Mouse (Mus musculus) liver, embryonic 11.5 days (tissue): ENCODE data around the gene Rbms1. TPM values are rescaled to one million over a fixed set of nuclear protein-coding genes. Genes with fewer than 3 reads are reported as not detected.

ENCODE experiments used
- ATAC-seq: fragments of 200-750 bp; cut with Nextera tagmentation; replicated peaks from 2 replicates; pipeline ENCODE4 v1.8.0; 2017; ENCODE audit warnings: moderate number of reproducible peaks, mild to moderate bottlenecking, moderate TSS enrichment, moderate library complexity; ENCODE audit not compliant: low FRiP score
- DNase-seq: peaks from one replicate; pipeline ENCODE4 v3.0.0-alpha.2; 2017; ENCODE audit warnings: low spot score
- H3K27ac ChIP-seq: fragments of 300-500 bp; sonication (generic); 2 replicates; pipeline ENCODE4 v1.5.1; 2014; ENCODE audit warnings: mild to moderate bottlenecking, low read depth, low read length, control low read depth
- H3K27me3 ChIP-seq: fragments of 300-500 bp; sonication (generic); replicated peaks from 2 replicates; pipeline ENCODE4 v1.6.1; 2014; ENCODE audit warnings: low read length, mixed read lengths; ENCODE audit not compliant: control insufficient read depth, insufficient read depth
- H3K36me3 ChIP-seq: fragments of 300-500 bp; sonication (generic); 2 replicates; pipeline ENCODE4 v1.6.1; 2014; ENCODE audit warnings: mild to moderate bottlenecking, low read length, moderate library complexity, mixed read lengths; ENCODE audit not compliant: control insufficient read depth, insufficient read depth
- H3K4me1 ChIP-seq: fragments of 300-500 bp; sonication (generic); replicated peaks from 2 replicates; pipeline ENCODE4 v1.6.1; 2014; ENCODE audit warnings: low read length, mixed read lengths; ENCODE audit not compliant: control insufficient read depth, insufficient read depth
- H3K4me2 ChIP-seq: fragments of 300-500 bp; sonication (generic); 2 replicates; pipeline ENCODE4 v1.6.1; 2014; ENCODE audit warnings: mild to moderate bottlenecking, control low read depth, moderate library complexity
- H3K4me3 ChIP-seq: fragments of 300-500 bp; sonication (generic); 2 replicates; pipeline ENCODE4 v1.5.1; 2014; ENCODE audit warnings: low read depth, low read length, control low read depth
- H3K9ac ChIP-seq: fragments of 300-500 bp; sonication (generic); 2 replicates; pipeline ENCODE4 v1.6.1; 2014; ENCODE audit warnings: low read depth, low read length, control low read depth
- H3K9me3 ChIP-seq: fragments of 300-500 bp; sonication (generic); 2 replicates; pipeline ENCODE4 v1.6.1; 2016; ENCODE audit warnings: low read length, inconsistent platforms, mixed read lengths; ENCODE audit not compliant: control insufficient read depth
- WGBS: fragments of 180-500 bp; shearing (Covaris S2); extraction: QIAGEN DNeasy Blood & Tissue Kit; methylation state at CpG from one replicate; pipeline ENCODE4 v1.1.7; 2014; 5-methylcytosine and 5-hydroxymethylcytosine counted together
- polyA plus RNA-seq: library from polyadenylated mRNA; unstranded; fragments of >200 nt; fragmentation: Nextera tagmentation; extraction: Ambion mirVana; gene quantifications from 2 replicates; pipeline ENCODE4 v1.2.1, GENCODE M21; 2014

Gene Rbms1
- 71.4 and 80.8 TPM in 2 replicates for polyA plus RNA-seq

- DNase-seq (peak; percentile 82), ATAC-seq (peak; percentile 68)
- Histone ChIP-seq H3K9me3 (no peaks in the 10 kb centered on the region), H3K4me1 (peaks cover 2% of the 10 kb centered on the region; the same call in 1 of the 2 replicates), H3K4me2 (peak within 1 kb of the TSS; percentile 74), H3K36me3 (no peaks in the 10 kb centered on the region), H3K9ac (peak within 1 kb of the TSS; percentile 68), H3K27ac (peak within 1 kb of the TSS; percentile 81), H3K4me3 (peak within 1 kb of the TSS; percentile 67), H3K27me3 (peaks cover 15% of the 10 kb centered on the region)
- under 1% methylated on average over 48 of the region's 51 CpGs for WGBS
These were observed at the start of gene Rbms1 for GRCm38 (mm10) chr2:60962671-60963421. Rbms1 (minus strand) TSS chr2:60963192.

GRCm38 (mm10) chr2:61012249-61012828, 49.3 kb upstream of the Rbms1 start:
- Histone ChIP-seq H3K27me3 (no peaks in the 10 kb centered on the region), H3K4me2 (no peak overlapping the region), H3K4me1 (no peaks in the 10 kb centered on the region), H3K9me3 (no peaks in the 10 kb centered on the region), H3K9ac (no peak overlapping the region), H3K4me3 (no peak overlapping the region), H3K36me3 (no peaks in the 10 kb centered on the region), H3K27ac (no peak overlapping the region)
- ATAC-seq, result no peak
- DNase-seq, result no peak
- 77% methylated on average over 3 of the region's 3 CpGs for WGBS

GRCm38 (mm10) chr2:60986286-60986685, 23.3 kb upstream of the Rbms1 start:
- H3K27me3 ChIP-seq, result no peaks in the 10 kb centered on the region
- no peak for ATAC-seq
- 78% methylated on average over 5 of the region's 5 CpGs for WGBS

GRCm38 (mm10) chr2:60978538-60979313, 15.7 kb upstream of the Rbms1 start:
- Histone ChIP-seq H3K36me3 (no peaks in the 10 kb centered on the region), H3K9me3 (no peaks in the 10 kb centered on the region), H3K9ac (no peak overlapping the region), H3K4me2 (no peak overlapping the region), H3K27me3 (no peaks in the 10 kb centered on the region), H3K4me1 (peaks cover 8% of the 10 kb centered on the region; the same call in 1 of the 2 replicates), H3K4me3 (no peak overlapping the region), H3K27ac (no peak overlapping the region)
- WGBS, result 6% methylated on average over 4 of the region's 4 CpGs
- peak; percentile 43 for DNase-seq
- ATAC-seq, result peak; percentile 79

More at GRCm38 (mm10) chr2:60986286-60986685, 23.3 kb upstream of the Rbms1 start:
- H3K36me3 ChIP-seq, result no peaks in the 10 kb centered on the region
- H3K9ac ChIP-seq, result no peak overlapping the region
- H3K9me3 ChIP-seq, result no peaks in the 10 kb centered on the region
- no peak overlapping the region for H3K27ac ChIP-seq
- no peak overlapping the region for H3K4me2 ChIP-seq
- no peaks in the 10 kb centered on the region for H3K4me1 ChIP-seq
- no peak overlapping the region for H3K4me3 ChIP-seq
- DNase-seq, result no peak

GRCm38 (mm10) chr2:60972189-60972814, 9.3 kb upstream of the Rbms1 start:
- ATAC-seq, result no peak
- no peak overlapping the region for H3K27ac ChIP-seq
- H3K4me1 ChIP-seq, result no peaks in the 10 kb centered on the region
- no peaks in the 10 kb centered on the region for H3K36me3 ChIP-seq
- no peak overlapping the region for H3K4me3 ChIP-seq
- no peaks in the 10 kb centered on the region for H3K27me3 ChIP-seq
- no peaks in the 10 kb centered on the region for H3K9me3 ChIP-seq
- no peak overlapping the region for H3K9ac ChIP-seq
- no peak overlapping the region for H3K4me2 ChIP-seq
- 59% methylated on average over 7 of the region's 7 CpGs for WGBS
- no peak for DNase-seq

- Histone ChIP-seq H3K9me3 (no peaks in the 10 kb centered on the region), H3K36me3 (no peaks in the 10 kb centered on the region), H3K4me1 (peaks cover 2% of the 10 kb centered on the region; the same call in 1 of the 2 replicates), H3K27me3 (peaks cover 15% of the 10 kb centered on the region), H3K4me3 (peak overlapping the region; percentile 67), H3K9ac (peak overlapping the region; percentile 68), H3K4me2 (peak overlapping the region; percentile 74), H3K27ac (peak overlapping the region; percentile 81; the same call in 1 of the 2 replicates)
- 32% methylated on average over 5 of the region's 5 CpGs for WGBS
- ATAC-seq, result no peak
- no peak for DNase-seq
These were observed 624 bp upstream of the Rbms1 start for GRCm38 (mm10) chr2:60963616-60964015.

- 1% methylated on average over 41 of the region's 64 CpGs for WGBS
- Histone ChIP-seq H3K27ac (peak overlapping the region; percentile 81), H3K27me3 (peaks cover 15% of the 10 kb centered on the region), H3K9me3 (no peaks in the 10 kb centered on the region), H3K9ac (peak overlapping the region; percentile 68), H3K36me3 (no peaks in the 10 kb centered on the region), H3K4me2 (peak overlapping the region; percentile 74), H3K4me3 (peak overlapping the region; percentile 67), H3K4me1 (peaks cover 2% of the 10 kb centered on the region; the same call in 1 of the 2 replicates)
- ATAC-seq (peak; percentile 82), DNase-seq (peak; percentile 73)
These were observed 856 bp downstream of the Rbms1 start for GRCm38 (mm10) chr2:60962001-60962670.

GRCm38 (mm10) chr2:60961281-60961680, 1.7 kb downstream of the Rbms1 start:
- H3K9me3 ChIP-seq, result no peaks in the 10 kb centered on the region
- peaks cover 15% of the 10 kb centered on the region for H3K27me3 ChIP-seq
- H3K4me2 ChIP-seq, result peak overlapping the region; percentile 74
- WGBS, result 52% methylated on average over 5 of the region's 5 CpGs
- H3K9ac ChIP-seq, result peak overlapping the region; percentile 68; the same call in 1 of the 2 replicates
- H3K36me3 ChIP-seq, result no peaks in the 10 kb centered on the region
- H3K27ac ChIP-seq, result 0 out of 2 replicates have a peak overlapping the region, but pooled peaks have one; percentile 81
- ATAC-seq (no peak), DNase-seq (no peak)
- peaks cover 2% of the 10 kb centered on the region; the same call in 1 of the 2 replicates for H3K4me1 ChIP-seq
- peak overlapping the region; percentile 67 for H3K4me3 ChIP-seq
